Mouse (Mus musculus): Measurements from ENCODE around the gene BC003965.
"Not testable (repeated sequence)": the region's sequence is repeated elsewhere in the genome, so short reads cannot be mapped to it uniquely, and the experiment has no call there.

Gene BC003965

GRCm38 (mm10) chr17:25219492-25220295 lies 35.3 kb downstream of the BC003965 start:
- DNase-seq (ENCODE audit: low spot score), result no peak

- DNase-seq (ENCODE audit: low spot score), result no peak
Measured at GRCm38 (mm10) chr17:25220746-25221145, 36.4 kb downstream of the BC003965 start.

- peak; percentile 81 for DNase-seq (ENCODE audit: low spot score)
Measured at GRCm38 (mm10) chr17:25221821-25222503, 37.6 kb downstream of the BC003965 start.

GRCm38 (mm10) chr17:25222504-25222940 lies 38.2 kb downstream of the BC003965 start:
- DNase-seq (ENCODE audit: low spot score), result not testable (repeated sequence)

- DNase-seq (ENCODE audit: low spot score), result no peak
Measured at GRCm38 (mm10) chr17:25222951-25223601, 38.7 kb downstream of the BC003965 start.

- DNase-seq (ENCODE audit: low spot score), result no peak
Measured at GRCm38 (mm10) chr17:25224586-25225222, 40.4 kb downstream of the BC003965 start.

- DNase-seq (ENCODE audit: low spot score), result no peak
Measured at GRCm38 (mm10) chr17:25225659-25226058, 41.3 kb downstream of the BC003965 start.

GRCm38 (mm10) chr17:25227991-25228390 lies 43.6 kb downstream of the BC003965 start:
- no peak for DNase-seq (ENCODE audit: low spot score)

- not testable (repeated sequence) for DNase-seq (ENCODE audit: low spot score)
Measured at GRCm38 (mm10) chr17:25230014-25230655, 45.8 kb downstream of the BC003965 start.

GRCm38 (mm10) chr17:25230700-25231099 lies 46.3 kb downstream of the BC003965 start:
- DNase-seq (ENCODE audit: low spot score), result no peak

GRCm38 (mm10) chr17:25231621-25232020 lies 47.3 kb downstream of the BC003965 start:
- DNase-seq (ENCODE audit: low spot score), result not testable (repeated sequence)

- no peak for DNase-seq (ENCODE audit: low spot score)
Measured at GRCm38 (mm10) chr17:25235635-25236034, 51.3 kb downstream of the BC003965 start.

All from urinary bladder, postnatal 14 days (tissue).